Mouse (Mus musculus): ENCODE results near the gene Wbp1l.

Wbp1l gene

GRCm38 (mm10) chr19:46662214-46662613 is 63.3 kb downstream of the Wbp1l start:
- DNase-seq = no peak

DNA sequence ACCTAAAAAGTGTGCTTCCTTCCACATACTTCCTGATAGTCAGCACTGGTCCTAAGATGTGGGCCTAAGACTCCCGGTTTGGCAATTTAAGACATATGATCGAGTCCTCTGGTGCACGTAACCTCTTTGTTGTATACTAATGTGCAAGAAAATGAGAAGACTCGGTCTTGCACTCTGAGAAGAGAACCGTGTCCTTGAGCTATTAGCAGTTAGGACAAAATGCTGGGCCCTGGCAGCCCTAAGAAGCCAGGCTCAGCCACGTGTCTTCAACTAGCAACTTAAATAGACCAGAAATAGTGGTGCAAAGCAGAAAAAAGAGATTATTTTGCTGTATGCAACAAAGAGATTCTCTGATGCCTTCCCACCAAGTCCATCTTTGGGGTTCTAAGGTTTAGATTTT is 63.9 kb downstream of the Wbp1l start:
- no peak for DNase-seq

DNA sequence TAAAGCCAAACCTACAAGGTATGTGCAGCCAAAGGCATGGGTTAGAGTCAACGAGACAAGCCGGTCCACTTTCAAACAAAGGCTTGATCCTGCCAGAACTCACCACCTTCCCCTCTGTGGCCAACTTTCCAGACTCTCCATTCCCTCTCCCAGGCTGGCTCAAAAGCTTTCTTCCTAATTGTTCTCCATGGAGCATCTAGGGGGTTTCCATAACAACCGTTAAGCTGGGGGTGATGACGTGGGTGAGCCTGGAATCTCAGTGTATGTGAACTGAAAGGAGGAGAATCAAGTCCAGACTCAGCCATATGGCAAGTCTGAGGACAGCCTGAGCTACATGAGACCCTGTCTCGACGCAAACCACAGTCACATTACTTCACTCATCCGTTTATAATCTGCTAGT is 66.6 kb downstream of the Wbp1l start:
- DNase-seq = no peak

- no peak for DNase-seq
Measured at GRCm38 (mm10) chr19:46667300-46667699, 68.4 kb downstream of the Wbp1l start.

- no peak for DNase-seq
Measured at GRCm38 (mm10) chr19:46668263-46668662, 69.4 kb downstream of the Wbp1l start.

DNA sequence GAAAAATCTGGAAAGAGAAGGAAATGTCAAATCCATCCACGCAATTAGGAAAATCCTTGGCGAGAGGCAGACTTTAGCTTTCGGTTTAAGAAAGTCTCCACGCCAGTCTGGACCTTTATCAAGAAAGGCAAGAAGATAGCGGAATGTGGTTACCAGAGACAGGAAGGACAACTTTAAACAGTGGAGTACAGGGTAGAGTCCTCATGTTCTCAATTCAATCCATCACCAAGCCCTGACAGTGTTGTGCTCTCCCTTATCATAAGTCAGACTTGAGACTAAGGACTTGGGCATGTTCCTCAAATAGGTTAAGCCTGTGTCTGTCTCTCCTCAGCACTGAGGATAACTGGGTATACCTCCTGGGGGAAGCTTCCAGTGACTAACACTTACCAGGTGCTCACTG is 70.9 kb downstream of the Wbp1l start:
- DNase-seq = no peak

GRCm38 (mm10) chr19:46670691-46671090 is 71.8 kb downstream of the Wbp1l start:
- peak; percentile 58 for DNase-seq

DNA sequence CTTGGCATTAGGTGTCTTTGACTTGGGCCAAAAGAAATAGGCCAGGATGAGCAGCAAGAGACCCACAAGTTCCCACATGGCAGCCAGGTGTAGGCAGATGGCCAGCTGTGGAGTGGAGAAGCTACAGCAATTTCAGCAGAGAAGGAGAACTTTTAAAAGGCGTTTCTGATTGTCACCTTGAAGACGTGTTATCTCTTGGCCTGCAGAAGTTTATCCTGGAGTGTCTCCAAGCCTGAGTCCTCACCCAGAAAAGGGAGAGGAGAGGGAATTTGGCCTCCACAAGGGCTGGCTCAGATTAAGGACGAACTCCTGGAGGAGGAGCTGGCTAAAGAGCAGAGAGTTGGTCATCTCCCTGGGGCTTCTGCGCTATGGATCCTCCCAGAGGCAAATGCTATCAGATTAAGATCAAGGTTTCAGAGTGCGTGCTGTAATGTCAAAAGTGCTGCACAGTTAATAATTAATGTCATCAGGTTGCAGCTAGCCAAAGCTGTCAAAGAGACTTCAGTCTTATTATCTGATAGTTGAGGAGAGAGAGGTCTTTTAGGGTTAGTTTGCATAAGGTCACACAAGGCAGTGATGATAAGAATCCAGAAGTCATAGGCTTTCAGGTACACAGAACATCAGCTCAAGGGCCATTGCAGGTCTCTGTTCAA is 74.0 kb downstream of the Wbp1l start, which contains the start of gene Cyp17a1:
Cyp17a1 (minus strand) TSS at position 407 of the 653 bp plus-strand sequence.
- DNase-seq = no peak

GRCm38 (mm10) chr19:46675641-46676040 is 76.8 kb downstream of the Wbp1l start:
- DNase-seq = no peak

DNA sequence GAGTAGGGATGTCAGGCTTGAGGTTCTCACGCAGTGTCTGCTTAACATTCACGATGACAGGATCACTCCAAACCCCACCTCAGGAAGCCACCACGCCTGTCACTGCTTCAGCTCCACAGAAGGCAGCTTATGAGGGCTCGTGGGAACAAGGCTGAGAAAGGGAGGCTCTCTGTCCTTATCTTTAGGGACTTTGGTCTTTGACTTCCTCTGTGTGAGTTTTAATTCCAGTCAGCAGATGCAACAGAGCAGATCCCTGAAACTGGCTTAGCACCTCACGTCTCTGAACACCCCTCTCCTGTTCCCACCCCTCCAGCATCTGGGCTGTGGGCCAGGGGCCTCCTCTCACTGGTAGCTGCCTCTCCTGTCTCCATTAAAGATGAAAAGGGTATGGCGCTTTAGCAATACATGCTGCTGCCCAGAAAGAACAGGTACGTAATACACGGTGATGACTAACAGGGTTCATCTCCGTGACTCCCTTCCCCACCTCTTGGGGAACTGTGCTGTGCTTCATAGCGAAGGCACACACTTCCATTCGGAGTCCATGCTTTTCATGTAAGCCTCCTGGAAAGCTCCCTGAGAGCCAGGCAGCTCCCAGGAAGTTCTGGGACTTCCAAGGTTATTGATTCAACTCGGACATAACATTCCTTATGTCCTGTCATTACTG is 81.0 kb downstream of the Wbp1l start:
- no peak for DNase-seq

DNA sequence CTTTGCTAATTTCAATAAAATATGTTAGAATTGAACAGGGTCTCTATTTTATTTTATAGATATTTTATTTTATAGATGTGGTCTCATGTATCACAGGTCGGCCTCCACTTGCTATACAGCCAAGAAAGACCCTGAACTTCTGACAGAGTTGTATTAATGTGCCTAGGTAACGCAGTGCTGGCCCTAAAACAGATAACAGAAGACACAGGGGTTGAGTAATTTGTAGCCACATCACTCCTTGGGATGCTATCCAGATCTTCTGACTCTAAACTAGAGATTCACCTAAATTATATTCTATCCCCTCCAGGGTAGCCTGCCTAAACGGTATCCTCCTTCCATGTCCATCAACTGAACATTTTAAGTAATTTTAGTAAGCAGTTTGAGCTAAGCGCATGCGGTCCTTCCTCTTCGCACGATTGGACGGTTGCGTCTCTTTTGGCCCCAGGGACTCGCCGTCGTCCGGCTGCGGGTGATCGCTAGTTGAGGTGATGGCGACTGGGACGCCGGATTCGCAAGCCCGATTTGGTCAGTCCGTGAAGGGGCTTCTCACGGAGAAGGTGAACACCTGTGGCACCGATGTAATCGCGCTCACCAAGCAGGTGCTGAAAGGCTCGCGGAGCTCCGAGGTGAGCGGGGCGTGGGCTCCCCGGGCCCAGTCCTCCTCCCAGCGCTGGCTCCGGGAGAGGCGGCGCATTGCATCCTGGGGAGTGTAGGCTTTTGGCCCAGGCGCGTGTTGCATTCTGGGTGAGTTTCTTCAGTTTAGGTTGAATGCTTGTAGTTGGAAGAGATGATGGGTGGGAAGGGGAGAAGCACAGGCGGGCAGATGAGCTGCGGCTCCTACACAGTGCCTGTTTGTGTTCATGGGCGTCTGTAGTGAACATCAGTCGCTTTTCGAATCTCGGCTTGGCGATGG is 90.8 kb downstream of the Wbp1l start, which contains the start of gene Borcs7:
Borcs7 (plus strand) TSS at position 447 of the 913 bp plus-strand sequence.
- DNase-seq = peak; percentile 87

DNA sequence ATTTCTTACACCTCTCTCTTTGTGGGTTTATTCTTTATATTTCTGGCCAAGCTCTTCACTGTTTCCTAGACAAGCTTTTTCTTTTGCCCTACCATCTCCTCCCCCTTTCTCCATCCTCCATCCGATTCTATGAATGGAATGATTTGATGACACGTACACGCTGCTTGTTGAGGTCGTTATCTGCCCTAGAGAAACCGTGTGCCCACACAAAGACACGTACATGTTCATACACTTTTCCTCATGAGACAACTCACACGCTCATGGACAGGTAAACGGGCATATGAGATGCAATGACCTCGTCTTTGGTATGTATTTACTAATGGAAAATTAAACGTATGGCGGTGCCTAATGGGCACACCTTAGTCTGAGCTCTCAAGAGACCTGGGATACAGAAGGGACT is 91.5 kb downstream of the Wbp1l start:
- DNase-seq = no peak

- DNase-seq = no peak
Measured at GRCm38 (mm10) chr19:46691078-46691477, 92.2 kb downstream of the Wbp1l start.

GRCm38 (mm10) chr19:46693146-46693545 is 94.3 kb downstream of the Wbp1l start:
- DNase-seq = no peak

- no peak for DNase-seq
Measured at GRCm38 (mm10) chr19:46696482-46696881, 97.6 kb downstream of the Wbp1l start.

- DNase-seq = no peak
Measured at GRCm38 (mm10) chr19:46696943-46697342, 98.1 kb downstream of the Wbp1l start.

DNA sequence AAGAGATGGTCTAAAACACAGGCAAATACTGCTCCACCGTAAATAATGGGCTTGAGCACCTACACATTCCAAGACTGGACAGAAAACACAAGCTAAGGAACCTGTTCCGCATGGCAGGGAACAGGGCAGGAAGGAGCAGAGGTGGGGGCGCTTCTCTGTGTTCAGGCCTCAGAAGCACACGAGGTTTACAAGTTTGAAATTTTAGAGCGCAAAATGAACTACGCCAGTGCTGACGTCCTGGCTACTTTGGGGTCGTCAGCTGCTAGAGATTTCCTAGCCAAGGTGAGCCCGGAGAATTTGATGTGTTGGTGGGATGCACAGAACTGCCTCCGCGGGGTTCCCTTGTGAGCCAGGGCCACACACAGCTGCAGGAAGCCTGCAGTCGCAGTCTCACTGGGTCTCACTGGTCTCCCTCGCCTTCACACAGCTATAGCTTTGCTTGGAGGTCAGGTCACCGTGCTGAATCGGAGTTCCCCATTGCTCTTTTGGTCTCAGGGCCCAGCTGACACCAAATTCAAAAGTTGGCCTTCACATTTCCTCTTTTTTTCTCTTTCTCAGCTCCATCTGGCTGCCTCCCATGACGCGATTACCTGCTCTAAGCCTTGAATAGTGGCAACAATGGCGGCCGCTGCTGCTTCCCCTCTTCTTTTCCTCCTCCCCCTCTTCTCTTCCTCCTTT is 99.1 kb downstream of the Wbp1l start:
- peak; percentile 12 for DNase-seq

- DNase-seq = no peak
Measured at GRCm38 (mm10) chr19:46699011-46699481, 100.2 kb downstream of the Wbp1l start.

DNA sequence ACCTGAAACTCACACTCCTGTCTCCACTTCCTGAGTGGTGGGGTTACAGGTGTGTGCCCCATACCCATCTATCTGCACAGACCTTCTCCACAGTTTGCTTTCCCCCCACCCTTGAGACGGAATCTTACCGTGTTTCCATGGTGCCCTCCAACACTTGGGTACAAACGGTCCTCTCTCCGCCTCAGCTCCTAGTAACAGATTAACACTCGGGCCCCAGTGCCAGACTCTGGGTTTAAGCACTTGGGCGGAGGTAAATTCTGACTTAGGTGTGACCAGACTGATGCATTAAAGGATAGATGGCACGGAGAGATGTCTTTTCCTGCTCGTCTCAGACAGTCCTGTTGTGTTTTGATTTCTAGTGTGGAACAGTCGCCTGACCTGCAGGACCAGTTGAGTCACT is 102.3 kb downstream of the Wbp1l start:
- no peak for DNase-seq

DNA sequence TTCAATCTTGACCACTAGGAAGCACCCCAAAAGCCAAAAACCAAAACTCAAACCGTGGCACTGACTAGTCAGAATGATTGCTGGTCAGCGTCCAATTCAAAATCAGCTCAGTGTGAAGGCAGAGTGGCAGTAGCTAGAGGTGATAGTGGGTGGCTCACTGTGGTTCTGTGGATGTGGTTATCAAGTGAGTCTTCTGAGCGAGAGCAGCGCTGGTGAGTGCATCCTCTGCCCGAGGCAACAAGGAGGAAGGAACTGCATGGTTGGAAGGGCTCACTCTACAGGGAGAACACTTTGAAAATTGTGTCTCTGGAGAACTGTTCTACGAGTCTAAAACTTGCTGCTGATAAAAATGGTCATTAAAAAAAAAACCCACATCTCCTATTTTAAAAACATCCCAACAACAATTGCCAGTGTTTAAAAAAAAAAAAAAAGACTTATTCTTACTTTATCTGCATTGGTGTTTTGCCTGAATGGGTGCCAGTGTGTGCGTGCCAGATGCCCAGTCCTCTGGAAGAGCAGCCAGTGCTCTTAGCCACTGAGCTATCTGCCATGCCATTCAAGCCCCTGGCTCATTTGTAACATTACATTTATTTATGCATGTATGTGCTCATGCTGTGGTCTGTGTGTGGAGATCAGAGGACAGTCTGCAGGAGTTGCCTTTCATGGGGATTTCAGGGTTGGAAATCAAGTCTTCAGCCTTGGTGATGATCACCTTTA is 107.1 kb downstream of the Wbp1l start:
- DNase-seq = peak; percentile 22

GRCm38 (mm10) chr19:46706540-46707295 is 107.8 kb downstream of the Wbp1l start:
- DNase-seq = no peak
